Mouse (Mus musculus) lung, adult 2 months (tissue): ENCODE measurements around the gene Dpp9.

Experiments used
- CTCF ChIP-seq: fragments of 200-500 bp; IDR thresholded peaks from 2 replicates; pipeline ENCODE4 v1.5.1; 2011; ENCODE audit warnings: mild to moderate bottlenecking, low read length, control low read depth; ENCODE audit not compliant: insufficient read depth
- POLR2A ChIP-seq: fragments of 200-500 bp; IDR thresholded peaks from 2 replicates; pipeline ENCODE4 v1.6.1; 2011; ENCODE audit warnings: low read depth, mild to moderate bottlenecking, control low read depth, low read length, borderline replicate concordance; ENCODE audit errors: extremely low read depth

- TF ChIP-seq CTCF (no peak), POLR2A (no peak)
These were observed 546 bp upstream of the Dpp9 start for GRCm38 (mm10) chr17:56219251-56219650.
